10 mouse cellular contexts compared by ENCODE assay signal in genomic region chr17:86769330-86770211, GRCm38 (mm10). TPM values are rescaled to one million over a fixed set of nuclear protein-coding genes. Genes with fewer than 3 reads are reported as not detected.
A peak's percentile ranks its signal among the peaks of the same experiment; 100 is the strongest.
DNase-seq lines count a peak whose midpoint lies in the region; ATAC-seq lines count a peak whose summit lies in the region.
"Had no signal": no experiment of that assay in that cellular context is flagged by ENCODE, and none has a peak within 500 bp of the region (broad histone marks: within the 10 kb centered on the region; RNA-seq: fewer than 3 reads in every experiment).

No protein-coding gene starts in this region.

- H3K4me3 ChIP-seq in heart, embryonic 12.5 days, result no peak overlapping the region
- H3K4me3 ChIP-seq: embryonic facial prominence, embryonic 12.5 days; myocyte had no signal

- H3K27me3 ChIP-seq in heart, embryonic 12.5 days (replicated peaks), result no peaks in the 10 kb centered on the region
- H3K27me3 ChIP-seq: embryonic facial prominence, embryonic 12.5 days had no signal

- peak overlapping the region; percentile 74 for H3K27ac ChIP-seq in heart, embryonic 12.5 days (ENCODE audit: poor library complexity, severe bottlenecking)
- H3K27ac ChIP-seq: embryonic facial prominence, embryonic 12.5 days had no signal

- ATAC-seq in heart, embryonic 12.5 days (ENCODE audit: insufficient number of reproducible peaks, low FRiP score), result peak; percentile 77
- ATAC-seq in megakaryocyte progenitor cell, adult 5-6 weeks (replicated peaks; ENCODE audit: poor library complexity), result peak; percentile 55

- H3K9me3 ChIP-seq in heart, embryonic 12.5 days (replicated peaks), result no peaks in the 10 kb centered on the region
- H3K9me3 ChIP-seq: embryonic facial prominence, embryonic 12.5 days had no signal

- peak; percentile 29 to 32 for DNase-seq in frontal cortex, postnatal 10 days (ENCODE audit: low spot score in 2 of 2)
- no peak for DNase-seq in frontal cortex, postnatal 36 days (ENCODE audit: low spot score in 2 of 2)
- DNase-seq in adrenal gland, postnatal 10 days, result peak; percentile 81
- peak; percentile 93 to 97 for DNase-seq in kidney, postnatal 36 days
- DNase-seq in B cell, adult 2 months, result no peak
- DNase-seq in left cerebral cortex, adult 18-20 months (ENCODE audit: low spot score in 2 of 2), result no peak

- WGBS in heart, embryonic 12.5 days, result 43% methylated on average over 16 of the region's 16 CpGs

- peak overlapping the region; percentile 17; the same call in 1 of the 2 replicates for H3K4me2 ChIP-seq in heart, embryonic 12.5 days
- H3K4me2 ChIP-seq: embryonic facial prominence, embryonic 12.5 days had no signal

- peaks cover 39% of the 10 kb centered on the region for H3K4me1 ChIP-seq in heart, embryonic 12.5 days (replicated peaks)
- H3K4me1 ChIP-seq: embryonic facial prominence, embryonic 12.5 days had no signal

- no peaks in the 10 kb centered on the region for H3K36me3 ChIP-seq in heart, embryonic 12.5 days
- H3K36me3 ChIP-seq: embryonic facial prominence, embryonic 12.5 days had no signal

- H3K9ac ChIP-seq in heart, embryonic 12.5 days, result peak overlapping the region; percentile 3; the same call in 1 of the 2 replicates
- H3K9ac ChIP-seq: embryonic facial prominence, embryonic 12.5 days had no signal

RNA-seq across cellular contexts. Expression of gene Epas1, which starts 16.1 kb away (rescaled TPM):
- 100 to 1,000 TPM; 178 to 213 TPM for total RNA-seq in adrenal gland, postnatal 10 days (2021)
- polyA plus RNA-seq in heart, embryonic 12.5 days (2016; fragmentation: Nextera tagmentation; extraction: Ambion mirVana), result 7.2 and 9.6 TPM in 2 replicates
- 0.02 TPM in 1 of 2 replicates, not detected in the other for total RNA-seq in megakaryocyte progenitor cell, adult 5-6 weeks (2015)
- total RNA-seq in megakaryocyte progenitor cell, adult 5-6 weeks (2017), result not detected in 2 replicates
- total RNA-seq in left cerebral cortex, adult 18-20 months (2021), result 10 to 100 TPM; 80.4 to 85.4 TPM

Comparison
In these comparisons a context has a peak if more than half of its experiments do, and no peak if none do; other contexts are left out.
1. DNase-seq: peak in frontal cortex, postnatal 10 days (2 of 2), adrenal gland, postnatal 10 days (single experiment) and kidney, postnatal 36 days (2 of 2); none in frontal cortex, postnatal 36 days (0 of 2), B cell, adult 2 months (0 of 2) and left cerebral cortex, adult 18-20 months (0 of 2).
2. RNA of gene Epas1, which starts 16.1 kb away (total RNA-seq): 178 to 213 TPM in adrenal gland, postnatal 10 days and 80.4 to 85.4 TPM in left cerebral cortex, adult 18-20 months; 0.02 TPM in megakaryocyte progenitor cell, adult 5-6 weeks; every median in the first group is over 10 times any median in the second.